In the genomic region with DNA sequence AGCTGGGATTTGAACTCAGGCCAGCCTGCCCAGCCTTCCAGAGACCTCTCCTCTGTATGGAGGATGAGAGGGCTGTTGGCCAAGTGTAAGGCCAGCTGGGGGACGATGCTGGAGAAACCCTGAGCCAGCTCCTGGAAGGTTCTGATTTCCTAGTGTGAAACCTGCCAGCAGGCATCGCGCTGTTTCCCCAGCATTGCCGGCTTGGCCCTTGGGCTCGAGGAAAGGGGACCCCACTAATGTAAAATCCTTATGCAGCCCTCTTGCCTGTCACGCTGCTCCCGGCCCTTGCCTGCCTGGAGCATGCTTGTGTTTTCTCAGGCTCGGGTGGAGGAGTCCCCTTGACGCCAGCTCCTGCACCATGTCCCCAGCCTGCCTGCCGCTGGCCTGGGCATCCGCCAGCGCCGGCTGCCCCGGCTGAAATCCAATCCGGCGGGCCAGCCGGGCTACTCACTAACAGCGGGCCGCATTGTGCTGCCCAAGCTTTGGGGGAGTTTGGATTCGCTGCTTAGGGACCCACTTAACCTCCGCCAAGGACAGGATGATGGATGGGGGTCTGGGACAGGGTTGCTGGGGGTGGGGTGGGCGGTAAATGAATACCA, we compare ENCODE assay signal across 10 mouse cellular contexts. TPM values are rescaled to one million over a fixed set of nuclear protein-coding genes. Genes with fewer than 3 reads are reported as not detected.
DNase-seq lines count a peak whose midpoint lies in the region; ATAC-seq lines count a peak whose summit lies in the region.
"Had no signal": no experiment of that assay in that cellular context is flagged by ENCODE, and none has a peak within 500 bp of the region (broad histone marks: within the 10 kb centered on the region; RNA-seq: fewer than 3 reads in every experiment).

No protein-coding gene starts in this region.

- intact Hi-C loops in heart, postnatal 10 days (cut with DNase I): no loop called here

- WGBS in kidney, embryonic 14.5 days: 11% methylated on average over 22 of the region's 22 CpGs
- 22% methylated on average over 22 of the region's 22 CpGs for WGBS in embryonic facial prominence, embryonic 12.5 days

- H3K4me3 ChIP-seq in kidney, embryonic 14.5 days (ENCODE audit: low read length): no peak overlapping the region
- H3K4me3 ChIP-seq in embryonic facial prominence, embryonic 12.5 days: no peak overlapping the region

- no peaks in the 10 kb centered on the region for H3K36me3 ChIP-seq in kidney, embryonic 14.5 days (ENCODE audit: control insufficient read depth, insufficient read depth, low read length)
- H3K36me3 ChIP-seq in embryonic facial prominence, embryonic 12.5 days: no peaks in the 10 kb centered on the region

- H3K4me2 ChIP-seq in kidney, embryonic 14.5 days (replicated peaks; ENCODE audit: low read depth, low read length): no peak overlapping the region
- H3K4me2 ChIP-seq in embryonic facial prominence, embryonic 12.5 days (replicated peaks): no peak overlapping the region

- no peaks in the 10 kb centered on the region for H3K9me3 ChIP-seq in kidney, embryonic 14.5 days (ENCODE audit: control insufficient read depth, low read length)
- H3K9me3 ChIP-seq in embryonic facial prominence, embryonic 12.5 days: no peaks in the 10 kb centered on the region

- H3K27ac ChIP-seq in kidney, embryonic 14.5 days (ENCODE audit: low read depth, low read length): peak overlapping the region; percentile 78
- peak overlapping the region; percentile 76 for H3K27ac ChIP-seq in embryonic facial prominence, embryonic 12.5 days
- H3K27ac ChIP-seq: macrophage had no signal

- peaks cover 47% of the 10 kb centered on the region for H3K4me1 ChIP-seq in kidney, embryonic 14.5 days (ENCODE audit: control insufficient read depth, insufficient read depth, low read length)
- peaks cover 71% of the 10 kb centered on the region for H3K4me1 ChIP-seq in embryonic facial prominence, embryonic 12.5 days

- DNase-seq in kidney, adult 9 months: no peak
- peak; percentile 37 to 40 for DNase-seq in heart, postnatal 10 days
- peak; percentile 37 for DNase-seq in layer of hippocampus, adult 9-11 months
- peak; percentile 78 to 81 for DNase-seq in right cerebral cortex, postnatal 10 days (ENCODE audit: low spot score in 2 of 2)
- no peak for DNase-seq in urinary bladder, adult 2 months (ENCODE audit: low spot score)

- H3K27me3 ChIP-seq in kidney, embryonic 14.5 days (ENCODE audit: control insufficient read depth, insufficient read depth, low read length): no peaks in the 10 kb centered on the region
- H3K27me3 ChIP-seq in embryonic facial prominence, embryonic 12.5 days: no peaks in the 10 kb centered on the region
- H3K27me3 ChIP-seq: Patski had no signal

- ATAC-seq in kidney, embryonic 14.5 days (ENCODE audit: low FRiP score, low TSS enrichment): peak; percentile 90
- no peak; the same call in 1 of the 2 replicates for ATAC-seq in embryonic facial prominence, embryonic 12.5 days (ENCODE audit: insufficient number of reproducible peaks, insufficient read depth, low FRiP score, low TSS enrichment)
- ATAC-seq in megakaryocyte, adult 5-6 weeks (ENCODE audit: poor library complexity, severe bottlenecking): no peak
- ATAC-seq: Patski had no signal

- H3K9ac ChIP-seq in kidney, embryonic 14.5 days (ENCODE audit: low read depth, low read length): no peak overlapping the region
- H3K9ac ChIP-seq in embryonic facial prominence, embryonic 12.5 days: no peak overlapping the region

RNA-seq across cellular contexts. Expression of gene Ephb2, which starts 52.1 kb away (rescaled TPM):
- 6.4 and 9.1 TPM in 2 replicates for polyA plus RNA-seq in kidney, embryonic 14.5 days (2014; fragmentation: Nextera tagmentation; extraction: Ambion mirVana)
- 17.1 and 20.7 TPM in 2 replicates for polyA plus RNA-seq in embryonic facial prominence, embryonic 12.5 days (2016; fragmentation: Nextera tagmentation; extraction: Ambion mirVana)
- total RNA-seq in heart, postnatal 10 days (2021): 1 to 10 TPM; 1.3 to 1.4 TPM
- 7.2 and 8.4 TPM in 2 replicates for polyA plus RNA-seq in urinary bladder, adult 2 months (2012; rRNA removed)
- total RNA-seq in megakaryocyte, adult 5-6 weeks (2015): 1.1 and 1.4 TPM in 2 replicates
- 0.77 and 1.2 TPM in 2 replicates for total RNA-seq in megakaryocyte, adult 5-6 weeks (2017)

Comparison
In these comparisons a context has a peak if more than half of its experiments do, and no peak if none do; other contexts are left out.
1. DNase-seq: peak in heart, postnatal 10 days (2 of 2), layer of hippocampus, adult 9-11 months (single experiment) and right cerebral cortex, postnatal 10 days (2 of 2); none in kidney, adult 9 months (single experiment) and urinary bladder, adult 2 months (single experiment).